Mouse (Mus musculus) thymus, adult 2 months (tissue): Measurements from ENCODE around the gene Armc5. TPM values are rescaled to one million over a fixed set of nuclear protein-coding genes. Genes with fewer than 3 reads are reported as not detected.
A peak's percentile ranks its signal among the peaks of the same experiment; 100 is the strongest.

Source experiments
- DNase-seq: peaks from one replicate; pipeline ENCODE4 v3.0.0; 2021
- H3K27ac ChIP-seq: fragments of 200-500 bp; 2 replicates; pipeline ENCODE4 v1.5.1; 2012; ENCODE audit warnings: low read length, control low read depth; ENCODE audit not compliant: control insufficient read depth, insufficient read depth
- H3K27me3 ChIP-seq: fragments of 200-500 bp; 2 replicates; pipeline ENCODE4 v1.6.1; 2012; ENCODE audit warnings: mild to moderate bottlenecking, low read length, moderate library complexity, mixed read lengths; ENCODE audit not compliant: control insufficient read depth, insufficient read depth
- H3K36me3 ChIP-seq: fragments of 200-500 bp; 2 replicates; pipeline ENCODE4 v1.6.1; 2012; ENCODE audit warnings: mild to moderate bottlenecking, low read length, moderate library complexity; ENCODE audit not compliant: control insufficient read depth, insufficient read depth
- H3K4me1 ChIP-seq: fragments of 200-500 bp; replicated peaks from 2 replicates; pipeline ENCODE4 v1.6.1; 2012; ENCODE audit warnings: low read length; ENCODE audit not compliant: control insufficient read depth, insufficient read depth
- H3K4me3 ChIP-seq: fragments of 200-500 bp; 2 replicates; pipeline ENCODE4 v1.5.1; 2012; ENCODE audit warnings: mild to moderate bottlenecking, low read length, control low read depth, moderate library complexity; ENCODE audit not compliant: control insufficient read depth, insufficient read depth
- CTCF ChIP-seq: fragments of 200-500 bp; IDR thresholded peaks from 2 replicates; pipeline ENCODE4 v1.5.1; 2012; ENCODE audit warnings: mild to moderate bottlenecking, control low read depth, low read length, moderate library complexity, borderline replicate concordance; ENCODE audit not compliant: control insufficient read depth, poor library complexity, insufficient read depth; ENCODE audit errors: extremely low read depth
- POLR2A ChIP-seq: fragments of 200-500 bp; IDR thresholded peaks from 2 replicates; pipeline ENCODE4 v1.6.1; 2012; ENCODE audit warnings: mild to moderate bottlenecking, low read length, control low read depth, moderate library complexity; ENCODE audit not compliant: control insufficient read depth, poor library complexity, insufficient read depth; ENCODE audit errors: extremely low read depth
- WGBS: fragments of 180-500 bp; shearing (Covaris S2); methylation state at CpG from one replicate; pipeline ENCODE4 v1.1.7; 2018; 5-methylcytosine and 5-hydroxymethylcytosine counted together
- polyA plus RNA-seq: library from polyadenylated mRNA; depleted of rRNA; stranded (reverse); fragments of >200 nt; gene quantifications from 2 replicates; pipeline ENCODE4 v1.2.3, GENCODE M21; 2012

The Armc5 gene
- polyA plus RNA-seq, 1 experiment: 68.6 TPM

DNA sequence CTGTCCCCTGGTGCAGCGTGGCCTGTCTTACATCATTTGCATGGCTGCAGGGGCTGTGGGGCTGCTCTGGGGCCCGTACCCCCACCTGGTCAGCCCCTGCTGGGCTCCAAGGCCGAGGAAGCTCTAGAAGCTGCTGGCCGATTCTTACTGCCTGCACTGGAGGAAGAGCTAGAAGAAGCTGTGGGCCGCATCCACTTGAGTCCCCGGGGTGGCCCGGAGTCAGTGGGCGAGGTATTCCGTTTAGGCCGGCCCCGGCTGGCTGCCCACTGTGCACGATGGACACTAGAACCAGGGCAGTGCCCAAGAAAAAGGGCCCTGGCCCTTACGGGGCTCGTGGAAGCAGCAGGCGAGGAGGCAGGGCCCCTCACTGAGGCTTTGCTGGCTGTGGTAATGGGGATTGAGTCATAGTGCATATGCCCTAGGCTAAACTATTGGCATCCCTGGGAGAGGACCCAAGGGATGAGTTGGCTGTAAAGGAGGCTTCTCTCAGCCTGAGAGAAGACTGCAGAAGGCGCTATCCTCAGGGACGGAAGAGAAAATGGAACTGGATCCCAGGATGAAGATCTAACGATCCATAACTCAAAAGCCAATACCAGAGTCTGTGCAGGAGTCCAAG lies 7.4 kb downstream of the Armc5 start:
- H3K4me3 ChIP-seq: no peak overlapping the region
- TF ChIP-seq CTCF (no peak), POLR2A (no peak)
- H3K4me1 ChIP-seq: no peaks in the 10 kb centered on the region
- no peak for DNase-seq
- 97% methylated on average over 18 of the region's 18 CpGs for WGBS
- H3K27ac ChIP-seq: no peak overlapping the region
- H3K27me3 ChIP-seq: no peaks in the 10 kb centered on the region
- H3K36me3 ChIP-seq: peaks cover 36% of the 10 kb centered on the region

DNA sequence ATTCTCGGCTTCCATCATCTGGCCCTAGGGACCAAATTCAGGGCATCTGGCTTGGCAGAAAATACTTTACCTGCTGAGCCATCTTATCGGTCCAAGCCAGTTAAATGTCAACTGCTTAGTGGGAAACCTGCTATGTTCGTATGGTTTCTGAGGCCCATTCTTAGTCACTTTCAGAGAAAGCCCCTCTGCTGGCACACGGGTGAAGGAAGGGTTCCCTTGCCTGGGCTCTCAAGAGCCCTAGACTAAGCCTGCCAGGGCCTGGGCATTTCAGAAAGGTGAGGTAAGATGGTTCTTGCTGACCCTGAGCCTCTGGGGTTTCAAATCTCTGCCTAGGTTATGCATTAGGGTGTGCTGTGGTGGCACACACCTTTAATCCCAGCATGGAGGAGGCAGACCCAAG lies 8.4 kb downstream of the Armc5 start:
- H3K36me3 ChIP-seq: peaks cover 30% of the 10 kb centered on the region
- TF ChIP-seq POLR2A (no peak), CTCF (no peak)
- 97% methylated on average over 4 of the region's 4 CpGs for WGBS

DNA sequence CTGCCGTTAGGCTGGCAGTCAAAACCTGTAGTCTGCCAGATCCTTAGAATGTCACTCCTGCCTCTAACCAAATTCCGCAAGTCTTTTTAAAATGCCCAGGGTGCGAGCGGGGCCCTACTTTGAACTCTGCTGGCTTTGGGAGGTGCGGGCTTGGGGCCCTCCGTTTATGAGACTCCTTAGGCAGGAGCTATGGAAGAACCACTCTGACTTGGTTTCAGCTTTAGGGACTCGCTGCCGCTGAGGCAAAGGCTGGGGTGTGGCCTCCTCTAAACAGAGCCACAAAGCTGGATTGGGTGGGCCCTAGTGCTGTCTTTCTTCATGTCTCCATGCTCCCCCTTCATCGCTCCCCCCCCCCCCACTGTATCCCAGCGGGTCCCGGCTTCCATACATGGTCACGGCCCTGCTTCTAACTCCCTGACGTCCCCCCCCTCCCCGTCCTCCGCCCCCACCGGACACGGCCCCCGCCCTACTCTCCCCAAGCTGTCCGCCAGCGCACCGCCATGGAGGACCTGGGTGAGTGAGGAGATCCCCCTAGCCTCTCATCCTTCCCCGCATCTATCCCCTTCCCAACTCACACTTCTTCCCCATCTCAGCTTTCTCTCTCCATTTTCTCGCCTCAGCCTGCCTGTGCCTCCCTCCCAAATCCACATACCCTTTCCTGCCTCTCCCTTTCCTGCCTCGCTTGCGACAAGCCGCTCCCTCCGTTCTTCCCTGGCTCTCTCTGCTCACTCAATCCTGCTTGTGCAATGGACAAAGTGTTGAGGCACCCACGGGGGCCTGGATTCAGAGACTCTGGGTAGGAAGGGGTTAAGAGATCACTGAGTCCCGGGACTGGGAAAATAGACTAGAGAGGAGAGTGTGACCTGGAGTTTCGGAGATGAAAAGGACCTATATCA lies 9.6 kb downstream of the Armc5 start, which contains the start of gene Tgfb1i1:
Gene Tgfb1i1 (plus strand): TSS at position 317 of the 896 bp plus-strand sequence.
- DNase-seq: no peak
- TF ChIP-seq CTCF: no peak
- no peak for TF ChIP-seq POLR2A
- no peaks in the 10 kb centered on the region for H3K4me1 ChIP-seq
- no peak within 1 kb of the TSS for H3K4me3 ChIP-seq
- H3K36me3 ChIP-seq: peaks cover 21% of the 10 kb centered on the region
- H3K27ac ChIP-seq: no peak within 1 kb of the TSS
- no peaks in the 10 kb centered on the region for H3K27me3 ChIP-seq
- 42% methylated on average over 29 of the region's 30 CpGs for WGBS

More for the DNA sequence above, 8.4 kb downstream of the Armc5 start:
- H3K4me3 ChIP-seq: no peak overlapping the region
- no peak overlapping the region for H3K27ac ChIP-seq
- H3K4me1 ChIP-seq: no peaks in the 10 kb centered on the region
- DNase-seq: no peak
- H3K27me3 ChIP-seq: no peaks in the 10 kb centered on the region

DNA sequence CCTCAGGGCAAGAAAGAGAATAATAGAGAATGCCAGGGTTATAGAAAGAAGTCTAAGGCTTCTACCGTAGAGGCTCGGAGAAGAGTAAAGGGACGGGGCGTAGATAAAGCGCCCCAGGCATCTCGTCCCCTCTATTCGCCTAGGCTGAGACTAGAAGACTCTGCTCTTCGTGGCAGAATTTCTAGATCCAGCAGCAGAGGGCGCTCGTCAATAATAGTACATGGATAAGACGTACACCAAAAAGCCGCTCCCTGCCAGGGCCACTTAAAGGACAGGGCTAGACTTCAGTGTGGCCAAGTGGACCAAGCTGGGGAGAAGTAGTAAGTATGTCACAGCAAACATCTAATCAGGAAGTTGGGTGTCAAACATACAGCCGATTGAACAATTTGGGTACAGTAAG lies 10.3 kb downstream of the Armc5 start:
- TF ChIP-seq POLR2A: no peak
- no peak for TF ChIP-seq CTCF
- DNase-seq: peak; percentile 78
- 21% methylated on average over 13 of the region's 13 CpGs for WGBS
- peaks cover 21% of the 10 kb centered on the region for H3K36me3 ChIP-seq
- peaks cover 7% of the 10 kb centered on the region for H3K4me1 ChIP-seq
- H3K27me3 ChIP-seq: no peaks in the 10 kb centered on the region
- H3K4me3 ChIP-seq: no peak overlapping the region
- H3K27ac ChIP-seq: no peak overlapping the region

DNA sequence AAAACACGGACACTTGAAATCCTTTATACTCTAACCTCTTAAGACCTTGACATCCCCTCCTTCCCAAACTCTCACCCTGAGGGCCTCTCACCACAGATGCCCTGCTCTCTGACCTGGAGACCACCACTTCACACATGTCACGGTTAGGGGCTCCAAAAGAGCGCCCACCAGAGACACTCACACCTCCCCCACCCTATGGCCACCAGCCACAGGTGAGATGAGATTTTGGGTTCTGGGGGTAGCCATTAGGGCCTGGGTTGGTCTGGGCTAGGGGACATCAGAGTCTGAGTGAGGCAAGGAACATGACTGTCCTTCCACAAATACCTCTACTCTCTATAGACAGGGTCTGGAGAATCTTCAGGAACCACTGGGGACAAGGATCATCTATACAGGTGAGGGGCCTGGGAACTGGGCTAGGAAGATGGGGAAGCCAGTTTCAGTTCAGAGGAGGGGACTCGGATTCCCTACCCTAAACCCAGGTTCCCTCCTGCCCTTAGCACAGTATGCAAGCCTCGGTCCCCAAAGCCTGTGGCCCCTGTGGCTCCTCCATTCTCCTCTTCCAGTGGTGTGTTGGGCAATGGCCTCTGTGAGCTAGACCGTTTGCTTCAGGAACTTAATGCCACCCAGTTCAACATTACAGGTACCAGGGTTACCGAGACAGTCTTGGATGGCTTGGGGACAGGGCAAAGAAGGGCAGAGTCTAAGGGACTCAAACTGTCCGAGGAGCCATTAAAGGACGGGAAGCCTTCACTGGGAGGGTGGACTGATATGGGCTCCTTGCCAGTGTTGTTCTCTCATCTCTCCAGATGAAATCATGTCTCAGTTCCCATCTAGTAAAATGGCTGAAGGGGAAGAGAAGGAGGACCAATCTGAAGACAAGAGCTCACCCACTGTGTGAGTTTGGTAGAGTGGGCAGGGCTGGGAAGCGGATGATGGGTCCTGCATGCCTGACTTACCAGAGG lies 11.2 kb downstream of the Armc5 start:
- no peak for DNase-seq
- TF ChIP-seq POLR2A (no peak), CTCF (no peak)
- H3K27ac ChIP-seq: no peak overlapping the region
- no peaks in the 10 kb centered on the region for H3K27me3 ChIP-seq
- no peak overlapping the region for H3K4me3 ChIP-seq
- peaks cover 14% of the 10 kb centered on the region for H3K36me3 ChIP-seq
- H3K4me1 ChIP-seq: peaks cover 12% of the 10 kb centered on the region
- WGBS: 93% methylated on average over 10 of the region's 10 CpGs

DNA sequence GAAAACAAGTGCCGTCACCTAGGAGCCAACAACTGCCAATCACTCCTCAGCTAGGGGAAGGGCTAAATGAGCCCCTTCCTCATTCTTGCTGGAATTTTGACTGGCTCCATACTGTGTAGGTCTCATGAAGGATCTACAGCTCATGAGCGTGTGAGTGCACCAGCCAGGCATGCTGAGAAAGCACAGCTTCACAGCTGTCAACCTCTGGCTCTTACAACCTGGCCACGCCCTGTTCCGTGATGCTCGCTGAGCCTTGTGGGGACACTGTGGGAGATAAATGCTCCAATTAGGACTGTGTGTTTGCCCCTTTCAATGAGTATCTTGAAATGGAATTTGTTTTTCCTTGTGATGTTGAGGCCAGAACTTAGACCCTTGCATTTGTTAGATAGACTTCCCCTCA lies 12.9 kb downstream of the Armc5 start:
- H3K27ac ChIP-seq: no peak overlapping the region
- H3K4me1 ChIP-seq: peaks cover 12% of the 10 kb centered on the region
- no peak overlapping the region for H3K4me3 ChIP-seq
- TF ChIP-seq POLR2A (no peak), CTCF (no peak)
- no peaks in the 10 kb centered on the region for H3K27me3 ChIP-seq
- 95% methylated on average over 5 of the region's 5 CpGs for WGBS
- peaks cover 2% of the 10 kb centered on the region; the same call in 1 of the 2 replicates for H3K36me3 ChIP-seq
- no peak for DNase-seq
